Mouse (Mus musculus) frontal cortex, postnatal 10 days (tissue): ENCODE measurements around the gene Kif13a.
A peak's percentile ranks its signal among the peaks of the same experiment; 100 is the strongest.

Experiments
- DNase-seq, 2 experiments: peaks; one replicate each; pipeline ENCODE4 v3.0.0; 2022; ENCODE audit warnings: low spot score in 2 of 2, mixed read lengths in 1 of 2

Kif13a gene

GRCm38 (mm10) chr13:46776636-46777305 is 152.9 kb downstream of the Kif13a start:
- no peak for DNase-seq

- no peak for DNase-seq
Measured at GRCm38 (mm10) chr13:46774998-46775397, 154.7 kb downstream of the Kif13a start.

- DNase-seq: no peak
Measured at GRCm38 (mm10) chr13:46772581-46772980, 157.1 kb downstream of the Kif13a start.

- no peak for DNase-seq
Measured at GRCm38 (mm10) chr13:46765361-46765760, 164.3 kb downstream of the Kif13a start.

- DNase-seq: no peak
Measured at GRCm38 (mm10) chr13:46763210-46763609, 166.5 kb downstream of the Kif13a start.

- DNase-seq: no peak
Measured at GRCm38 (mm10) chr13:46760921-46761320, 168.7 kb downstream of the Kif13a start.

GRCm38 (mm10) chr13:46759281-46759809 is 170.3 kb downstream of the Kif13a start:
- no peak for DNase-seq

GRCm38 (mm10) chr13:46758627-46759026 is 171.0 kb downstream of the Kif13a start:
- DNase-seq: no peak

- no peak for DNase-seq
Measured at GRCm38 (mm10) chr13:46757946-46758345, 171.7 kb downstream of the Kif13a start.

GRCm38 (mm10) chr13:46753294-46753693 is 176.4 kb downstream of the Kif13a start:
- no peak for DNase-seq

- no peak for DNase-seq
Measured at GRCm38 (mm10) chr13:46752566-46753229, 177.0 kb downstream of the Kif13a start.

- no peak for DNase-seq
Measured at GRCm38 (mm10) chr13:46748138-46748873, 181.4 kb downstream of the Kif13a start.

- DNase-seq: no peak
Measured at GRCm38 (mm10) chr13:46743821-46744220, 185.8 kb downstream of the Kif13a start.

GRCm38 (mm10) chr13:46742367-46742766 is 187.3 kb downstream of the Kif13a start:
- no peak for DNase-seq

- no peak for DNase-seq
Measured at GRCm38 (mm10) chr13:46739426-46739825, 190.2 kb downstream of the Kif13a start.

GRCm38 (mm10) chr13:46737482-46737881 is 192.2 kb downstream of the Kif13a start:
- DNase-seq: no peak

- no peak for DNase-seq
Measured at GRCm38 (mm10) chr13:46736479-46736865, 193.2 kb downstream of the Kif13a start.

GRCm38 (mm10) chr13:46735808-46736478 is 193.7 kb downstream of the Kif13a start:
- peak; percentile 25 to 26 for DNase-seq

- no peak for DNase-seq
Measured at GRCm38 (mm10) chr13:46735219-46735807, 194.4 kb downstream of the Kif13a start.

GRCm38 (mm10) chr13:46729998-46730397 is 199.7 kb downstream of the Kif13a start:
- no peak for DNase-seq

- no peak for DNase-seq
Measured at GRCm38 (mm10) chr13:46728411-46728810, 201.3 kb downstream of the Kif13a start.
